Mouse (Mus musculus) 3134 (cell line): ENCODE results near the gene Lbx1.

Experiments used
- DNase-seq: peaks from one replicate; pipeline ENCODE4 v3.0.0-alpha.2; 2011; ENCODE audit warnings: low spot score; ENCODE audit not compliant: insufficient read length; ENCODE audit errors: extremely low read depth

Gene Lbx1

GRCm38 (mm10) chr19:45235766-45236362 is at the start of gene Lbx1:
Lbx1 (minus strand) TSS chr19:45235812.
- no peak for DNase-seq

- peak; percentile 16 for DNase-seq
Observed at GRCm38 (mm10) chr19:45283302-45283701, 47.7 kb upstream of the Lbx1 start.

- DNase-seq = no peak
Observed at GRCm38 (mm10) chr19:45276196-45276595, 40.6 kb upstream of the Lbx1 start.

- DNase-seq = no peak
Observed at GRCm38 (mm10) chr19:45271986-45272385, 36.4 kb upstream of the Lbx1 start.

GRCm38 (mm10) chr19:45262995-45263394 is 27.4 kb upstream of the Lbx1 start:
- DNase-seq = no peak

GRCm38 (mm10) chr19:45257414-45258326 is 22.1 kb upstream of the Lbx1 start:
- DNase-seq = no peak

GRCm38 (mm10) chr19:45254806-45255205 is 19.2 kb upstream of the Lbx1 start:
- DNase-seq = no peak

GRCm38 (mm10) chr19:45252436-45252835 is 16.8 kb upstream of the Lbx1 start:
- no peak for DNase-seq

GRCm38 (mm10) chr19:45248691-45249090 is 13.1 kb upstream of the Lbx1 start:
- DNase-seq = no peak

GRCm38 (mm10) chr19:45243918-45244700 is 8.5 kb upstream of the Lbx1 start:
- no peak for DNase-seq

- no peak for DNase-seq
Observed at GRCm38 (mm10) chr19:45243264-45243602, 7.6 kb upstream of the Lbx1 start.

GRCm38 (mm10) chr19:45242348-45243263 is 7.0 kb upstream of the Lbx1 start:
- no peak for DNase-seq

- DNase-seq = no peak
Observed at GRCm38 (mm10) chr19:45242017-45242347, 6.4 kb upstream of the Lbx1 start.

- DNase-seq = no peak
Observed at GRCm38 (mm10) chr19:45240026-45240425, 4.4 kb upstream of the Lbx1 start.

GRCm38 (mm10) chr19:45239191-45239590 is 3.6 kb upstream of the Lbx1 start:
- no peak for DNase-seq

GRCm38 (mm10) chr19:45237665-45238209 is 2.1 kb upstream of the Lbx1 start:
- DNase-seq = no peak

GRCm38 (mm10) chr19:45237099-45237498 is 1.5 kb upstream of the Lbx1 start:
- no peak for DNase-seq

GRCm38 (mm10) chr19:45236363-45236942 is 841 bp upstream of the Lbx1 start:
- no peak for DNase-seq

GRCm38 (mm10) chr19:45235331-45235741 is 276 bp downstream of the Lbx1 start:
- DNase-seq = no peak

GRCm38 (mm10) chr19:45234771-45235231 is 811 bp downstream of the Lbx1 start:
- DNase-seq = no peak
